Mouse (Mus musculus) hematopoietic stem cell, adult 5-6 weeks (primary cell): ENCODE data around the gene Olfr522. TPM values are rescaled to one million over a fixed set of nuclear protein-coding genes. Genes with fewer than 3 reads are reported as not detected.

Source experiments
- ATAC-seq, 2 experiments: fragments of 125-278 bp in 1 of 2; replicated peaks in 1 of 2; 2 replicates each; pipeline ENCODE4 v1.8.0; 2016 to 2017; ENCODE audit warnings: inconsistent platforms in 2 of 2, mild to moderate bottlenecking in 2 of 2, moderate number of reproducible peaks in 2 of 2, low read depth in 1 of 2, moderate TSS enrichment in 1 of 2; ENCODE audit not compliant: low FRiP score in 2 of 2, poor library complexity in 2 of 2, severe bottlenecking in 2 of 2, insufficient read depth in 1 of 2, low TSS enrichment in 1 of 2
- total RNA-seq: library from RNA; stranded (forward); fragments of 172-1452, 232-1000 nt; gene quantifications from 2 replicates; pipeline ENCODE4 v1.2.3, GENCODE M21; 2017

Olfr522 gene
- total RNA-seq, 1 experiment from 2014 or later = not detected

- ATAC-seq = no peak
Measured at GRCm38 (mm10) chr7:140179176-140179575, 14.6 kb upstream of the Olfr522 start.

GRCm38 (mm10) chr7:140172936-140173335 lies 8.4 kb upstream of the Olfr522 start, which contains the start of gene Olfr523:
Olfr523 (plus strand) TSS chr7:140173217.
- ATAC-seq = no peak

- no peak for ATAC-seq
Measured at GRCm38 (mm10) chr7:140170863-140171262, 6.3 kb upstream of the Olfr522 start.

GRCm38 (mm10) chr7:140169386-140169785 lies 4.8 kb upstream of the Olfr522 start:
- no peak for ATAC-seq

- ATAC-seq = no peak
Measured at GRCm38 (mm10) chr7:140167950-140168349, 3.4 kb upstream of the Olfr522 start.

GRCm38 (mm10) chr7:140160363-140160762 lies 4.2 kb downstream of the Olfr522 start:
- no peak for ATAC-seq

- no peak for ATAC-seq
Measured at GRCm38 (mm10) chr7:140154218-140154927, 10.2 kb downstream of the Olfr522 start, which contains the start of gene Sprn. Sprn (minus strand) TSS chr7:140154877.

GRCm38 (mm10) chr7:140153829-140154217 lies 10.7 kb downstream of the Olfr522 start:
- ATAC-seq = no peak

- peak; percentile 29 to 40; a peak in 2 of 4 replicates for ATAC-seq
Measured at GRCm38 (mm10) chr7:140153383-140153782, 11.2 kb downstream of the Olfr522 start.

- ATAC-seq = no peak
Measured at GRCm38 (mm10) chr7:140144550-140144949, 20.0 kb downstream of the Olfr522 start.

GRCm38 (mm10) chr7:140141350-140141749 lies 23.2 kb downstream of the Olfr522 start:
- peak; percentile 63 to 65 for ATAC-seq

- ATAC-seq = no peak
Measured at GRCm38 (mm10) chr7:140138021-140138310, 26.6 kb downstream of the Olfr522 start.

- peak; percentile 69 to 80 for ATAC-seq
Measured at GRCm38 (mm10) chr7:140137135-140138020, 27.2 kb downstream of the Olfr522 start, which contains the start of gene Mtg1. Mtg1 (plus strand) TSS chr7:140137564.

- ATAC-seq = no peak
Measured at GRCm38 (mm10) chr7:140135106-140135770, 29.3 kb downstream of the Olfr522 start.

- ATAC-seq = peak; percentile 67 to 74
Measured at GRCm38 (mm10) chr7:140134033-140134432, 30.5 kb downstream of the Olfr522 start.

- ATAC-seq = peak; percentile 71 to 72
Measured at GRCm38 (mm10) chr7:140132184-140132583, 32.4 kb downstream of the Olfr522 start.

- ATAC-seq = no peak
Measured at GRCm38 (mm10) chr7:140127911-140128310, 36.7 kb downstream of the Olfr522 start.

- ATAC-seq = no peak
Measured at GRCm38 (mm10) chr7:140126934-140127333, 37.6 kb downstream of the Olfr522 start.
